Mouse (Mus musculus) spleen, adult 2 months (tissue): ENCODE data around the gene Slc22a5.

Experiments
- CTCF ChIP-seq: fragments of 200-500 bp; IDR thresholded peaks from 2 replicates; pipeline ENCODE4 v1.5.1; 2011; ENCODE audit warnings: mild to moderate bottlenecking, inconsistent platforms; ENCODE audit not compliant: insufficient read depth, insufficient read length, insufficient replicate concordance; ENCODE audit errors: extremely low read depth
- POLR2A ChIP-seq: fragments of 200-500 bp; IDR thresholded peaks from 2 replicates; pipeline ENCODE4 v1.6.1; 2011; ENCODE audit warnings: low read depth, low read length, inconsistent platforms

DNA sequence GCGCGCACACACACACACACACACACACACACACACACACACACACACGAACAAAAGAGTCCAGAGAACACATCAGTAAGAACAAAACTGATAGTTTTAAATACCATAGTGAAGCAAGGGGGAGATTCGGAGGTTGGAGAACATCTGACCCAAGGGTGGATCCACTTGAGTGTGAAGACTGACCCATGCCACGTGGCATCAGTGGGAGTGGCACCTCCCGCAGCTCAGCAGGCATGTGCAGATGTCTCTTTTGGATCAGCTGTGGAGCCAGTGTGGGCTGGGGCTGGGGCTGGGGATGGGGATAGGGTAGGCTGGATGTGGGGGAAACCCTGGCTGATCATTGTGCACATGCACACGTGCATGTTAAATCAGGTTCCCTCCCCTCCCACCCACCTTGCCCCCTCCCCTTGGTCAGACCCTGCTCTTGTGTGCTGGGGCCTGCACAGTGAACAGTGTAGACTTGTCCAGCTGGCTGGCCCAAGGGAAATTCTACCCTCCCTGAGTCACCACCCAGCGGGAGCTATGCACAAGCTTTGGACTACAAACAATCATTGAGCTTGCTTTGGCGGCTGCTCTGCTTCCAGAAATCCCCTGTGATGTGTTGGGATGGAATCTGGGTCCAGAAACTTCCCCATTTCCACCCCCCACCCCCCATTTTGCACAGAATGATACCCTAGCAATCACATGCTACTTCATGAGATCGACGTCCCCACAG lies 70.1 kb downstream of the Slc22a5 start:
- TF ChIP-seq POLR2A (no peak), CTCF (no peak)
